In the genomic region with DNA sequence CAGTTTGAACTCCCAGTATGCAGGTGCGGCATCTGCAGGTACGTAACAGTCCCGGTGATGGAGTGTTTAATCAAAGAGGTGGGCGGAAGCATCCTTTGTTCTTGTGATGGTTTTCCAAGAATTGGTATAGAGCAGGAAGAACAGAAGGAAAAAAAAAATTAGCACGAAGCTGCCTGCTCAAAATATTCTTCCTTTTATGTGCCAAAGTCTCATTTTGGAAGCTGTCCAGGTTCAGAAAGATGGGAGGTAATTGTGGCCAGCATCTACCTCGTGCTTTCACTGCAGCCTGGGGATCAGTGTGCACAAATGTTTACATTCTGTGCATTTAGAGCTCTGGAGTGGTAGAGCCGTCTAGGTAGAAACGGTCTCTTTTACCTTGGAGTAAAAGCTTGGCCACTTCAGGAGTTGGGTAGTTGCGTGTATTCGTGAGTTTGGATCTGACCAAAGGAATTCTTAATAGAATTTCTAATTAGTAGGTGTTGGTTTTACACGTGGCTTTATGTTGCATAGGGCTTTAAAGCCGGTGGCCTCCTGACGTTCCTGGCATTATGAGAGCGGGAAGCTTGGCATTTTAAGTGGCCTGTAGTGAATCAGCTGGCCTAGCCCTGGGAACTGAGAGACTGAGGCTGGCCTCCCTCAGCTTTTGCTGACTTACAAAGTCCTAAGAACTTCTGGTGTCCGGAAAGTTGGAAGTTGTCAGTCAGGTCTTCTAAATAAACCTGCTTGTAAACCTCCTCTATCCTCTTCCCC, we compare ENCODE assay signal across 10 mouse cellular contexts. TPM values are rescaled to one million over a fixed set of nuclear protein-coding genes. Genes with fewer than 3 reads are reported as not detected.
DNase-seq lines count a peak whose midpoint lies in the region; ATAC-seq and TF ChIP-seq lines count a peak whose summit lies in the region.
"Had no signal": no experiment of that assay in that cellular context is flagged by ENCODE, and none has a peak within 500 bp of the region (broad histone marks: within the 10 kb centered on the region; RNA-seq: fewer than 3 reads in every experiment).

No protein-coding gene starts in this region.

- no peak for TF ChIP-seq POLR2A in limb, embryonic 14.5 days (IDR thresholded peaks at IDR 0.05; ENCODE audit: borderline replicate concordance, extremely low read depth, insufficient read depth, insufficient read length)

- peaks cover 33% of the 10 kb centered on the region for H3K4me1 ChIP-seq in neural tube, embryonic 11.5 days (ENCODE audit: control insufficient read depth, insufficient read depth, low read length)
- H3K4me1 ChIP-seq in forebrain, embryonic 14.5 days (ENCODE audit: control insufficient read depth, insufficient read depth, low read length) = peaks cover 57% of the 10 kb centered on the region
- peaks cover 47% of the 10 kb centered on the region for H3K4me1 ChIP-seq in limb, embryonic 14.5 days (ENCODE audit: control insufficient read depth, insufficient read depth, low read length)
- H3K4me1 ChIP-seq in stomach, embryonic 16.5 days (ENCODE audit: control insufficient read depth, insufficient read depth, low read length) = peaks cover 60% of the 10 kb centered on the region

- no peaks in the 10 kb centered on the region for H3K27me3 ChIP-seq in neural tube, embryonic 11.5 days (ENCODE audit: control insufficient read depth, insufficient read depth, low read length)
- H3K27me3 ChIP-seq in forebrain, embryonic 14.5 days (replicated peaks; ENCODE audit: control insufficient read depth, insufficient read depth, low read length) = no peaks in the 10 kb centered on the region
- H3K27me3 ChIP-seq in limb, embryonic 14.5 days (ENCODE audit: control insufficient read depth, insufficient read depth, low read length) = no peaks in the 10 kb centered on the region
- no peaks in the 10 kb centered on the region for H3K27me3 ChIP-seq in stomach, embryonic 16.5 days (ENCODE audit: control insufficient read depth, insufficient read depth, low read length)

- peak overlapping the region; percentile 23; the same call in 1 of the 2 replicates for H3K9ac ChIP-seq in neural tube, embryonic 11.5 days (ENCODE audit: low read length)
- H3K9ac ChIP-seq in forebrain, embryonic 14.5 days (ENCODE audit: low read length) = peak overlapping the region; percentile 98
- H3K9ac ChIP-seq in limb, embryonic 14.5 days (ENCODE audit: low read depth, low read length, severe bottlenecking) = peak overlapping the region; percentile 17; the same call in 1 of the 2 replicates
- peak overlapping the region; percentile 38 for H3K9ac ChIP-seq in stomach, embryonic 16.5 days (ENCODE audit: low read length)

- no peak for ATAC-seq in neural tube, embryonic 11.5 days (ENCODE audit: insufficient read depth, low FRiP score, low TSS enrichment)
- ATAC-seq in forebrain, embryonic 14.5 days = no peak
- no peak for ATAC-seq in limb, embryonic 14.5 days (ENCODE audit: low FRiP score, low read depth)
- ATAC-seq in stomach, embryonic 16.5 days (ENCODE audit: insufficient read depth, low FRiP score) = no peak

- no peaks in the 10 kb centered on the region for H3K9me3 ChIP-seq in neural tube, embryonic 11.5 days (ENCODE audit: control insufficient read depth, low read length)
- no peaks in the 10 kb centered on the region for H3K9me3 ChIP-seq in forebrain, embryonic 14.5 days (replicated peaks; ENCODE audit: control insufficient read depth, low read length)
- no peaks in the 10 kb centered on the region for H3K9me3 ChIP-seq in limb, embryonic 14.5 days (ENCODE audit: control insufficient read depth, low read length)
- no peaks in the 10 kb centered on the region for H3K9me3 ChIP-seq in stomach, embryonic 16.5 days (replicated peaks; ENCODE audit: control insufficient read depth, low read length)

- H3K36me3 ChIP-seq in neural tube, embryonic 11.5 days (ENCODE audit: control insufficient read depth, insufficient read depth, low read length) = peaks cover 14% of the 10 kb centered on the region; the same call in 1 of the 2 replicates
- H3K36me3 ChIP-seq in forebrain, embryonic 14.5 days (ENCODE audit: control insufficient read depth, insufficient read depth, low read length) = peaks cover 43% of the 10 kb centered on the region
- peaks cover 43% of the 10 kb centered on the region for H3K36me3 ChIP-seq in limb, embryonic 14.5 days (ENCODE audit: control insufficient read depth, insufficient read depth, low read length)
- H3K36me3 ChIP-seq in stomach, embryonic 16.5 days (ENCODE audit: control insufficient read depth, insufficient read depth, low read length) = peaks cover 16% of the 10 kb centered on the region

- H3K4me2 ChIP-seq in neural tube, embryonic 11.5 days (ENCODE audit: low read depth) = peak overlapping the region; percentile 83
- peak overlapping the region; percentile 96 for H3K4me2 ChIP-seq in forebrain, embryonic 14.5 days (ENCODE audit: low read length)
- peak overlapping the region; percentile 80 for H3K4me2 ChIP-seq in limb, embryonic 14.5 days (replicated peaks; ENCODE audit: low read depth, low read length, severe bottlenecking)
- peak overlapping the region; percentile 77 for H3K4me2 ChIP-seq in stomach, embryonic 16.5 days (ENCODE audit: low read depth, low read length)

- no peak for DNase-seq in neural tube, embryonic 11.5 days (ENCODE audit: low spot score)
- no peak for DNase-seq in neural tube, embryonic 10.5 days (ENCODE audit: extremely low spot score, low spot score)
- peak; percentile 66 for DNase-seq in forebrain, embryonic 14.5 days (ENCODE audit: low spot score)
- no peak for DNase-seq in limb, embryonic 14.5 days (ENCODE audit: low spot score)
- no peak for DNase-seq in frontal cortex, postnatal 36 days (ENCODE audit: low spot score in 2 of 2)
- no peak for DNase-seq in adrenal gland, postnatal 4 days (ENCODE audit: low spot score in 2 of 2)
- no peak for DNase-seq in thymus, postnatal 25 days
- DNase-seq: spleen, adult 18-20 months had no signal

- peak overlapping the region; percentile 85 for H3K4me3 ChIP-seq in neural tube, embryonic 11.5 days (ENCODE audit: low read depth, low read length)
- H3K4me3 ChIP-seq in forebrain, embryonic 14.5 days (ENCODE audit: low read depth, low read length) = peak overlapping the region; percentile 94
- H3K4me3 ChIP-seq in limb, embryonic 14.5 days (replicated peaks; ENCODE audit: low read length) = peak overlapping the region; percentile 60
- peak overlapping the region; percentile 96 for H3K4me3 ChIP-seq in stomach, embryonic 16.5 days (replicated peaks; ENCODE audit: low read length)

- 39% methylated on average over 15 of the region's 15 CpGs for WGBS in neural tube, embryonic 11.5 days
- WGBS in forebrain, embryonic 14.5 days = 4% methylated on average over 15 of the region's 15 CpGs
- 31% methylated on average over 15 of the region's 15 CpGs for WGBS in limb, embryonic 14.5 days
- WGBS in stomach, embryonic 16.5 days = 33% methylated on average over 15 of the region's 15 CpGs

- H3K27ac ChIP-seq in neural tube, embryonic 11.5 days (ENCODE audit: low read depth, low read length) = no peak overlapping the region
- H3K27ac ChIP-seq in forebrain, embryonic 14.5 days (ENCODE audit: low read depth, low read length) = peak overlapping the region; percentile 100
- no peak overlapping the region for H3K27ac ChIP-seq in limb, embryonic 14.5 days (replicated peaks; ENCODE audit: low read depth, low read length)
- peak overlapping the region; percentile 56 for H3K27ac ChIP-seq in stomach, embryonic 16.5 days (ENCODE audit: low read length)
- H3K27ac ChIP-seq: macrophage had no signal

RNA-seq across cellular contexts. Expression of gene Enc1, which starts 3.2 kb away (rescaled TPM):
- polyA plus RNA-seq in neural tube, embryonic 11.5 days (2014; fragmentation: Nextera tagmentation; extraction: Ambion mirVana) = 23.6 and 24.3 TPM in 2 replicates
- 89.5 and 96.5 TPM in 2 replicates for polyA plus RNA-seq in forebrain, embryonic 14.5 days (2014; fragmentation: Nextera tagmentation; extraction: Ambion mirVana)
- 33.5 and 40.7 TPM in 2 replicates for polyA plus RNA-seq in limb, embryonic 14.5 days (2012; rRNA removed)
- polyA plus RNA-seq in limb, embryonic 14.5 days (2014; fragmentation: Nextera tagmentation; extraction: Ambion mirVana) = 8.9 and 12.1 TPM in 2 replicates
- polyA plus RNA-seq in stomach, embryonic 16.5 days (2015; fragmentation: Nextera tagmentation; extraction: Ambion mirVana) = 8.5 and 9.3 TPM in 2 replicates
- total RNA-seq in adrenal gland, postnatal 4 days (2021) = 10 to 100 TPM; 12.8 to 12.9 TPM

RNA-seq across cellular contexts. Expression of gene Hexb, which starts 46.0 kb away (rescaled TPM):
- 25.3 and 26.7 TPM in 2 replicates for polyA plus RNA-seq in neural tube, embryonic 11.5 days (2014; fragmentation: Nextera tagmentation; extraction: Ambion mirVana)
- polyA plus RNA-seq in forebrain, embryonic 14.5 days (2014; fragmentation: Nextera tagmentation; extraction: Ambion mirVana) = 38.0 and 41.9 TPM in 2 replicates
- 46.3 and 50.7 TPM in 2 replicates for polyA plus RNA-seq in limb, embryonic 14.5 days (2012; rRNA removed)
- polyA plus RNA-seq in limb, embryonic 14.5 days (2014; fragmentation: Nextera tagmentation; extraction: Ambion mirVana) = 60.1 and 60.5 TPM in 2 replicates
- 53.1 and 59.9 TPM in 2 replicates for polyA plus RNA-seq in stomach, embryonic 16.5 days (2015; fragmentation: Nextera tagmentation; extraction: Ambion mirVana)
- 10 to 100 TPM; 30.8 to 38.7 TPM for total RNA-seq in adrenal gland, postnatal 4 days (2021)

Comparison
In these comparisons a context has a peak if more than half of its experiments do, and no peak if none do; other contexts are left out.
1. H3K27ac ChIP-seq: peak in forebrain, embryonic 14.5 days (single experiment) and stomach, embryonic 16.5 days (single experiment); none in neural tube, embryonic 11.5 days (single experiment) and limb, embryonic 14.5 days (single experiment).
2. H3K9ac ChIP-seq: peak in every context shown above with its lines; median percentile 98 in forebrain, embryonic 14.5 days; 38 in stomach, embryonic 16.5 days; 23 in neural tube, embryonic 11.5 days; 17 in limb, embryonic 14.5 days.
3. Peak in every context shown above with its lines, with median percentiles within 50 percentile points of each other: H3K4me2 ChIP-seq and H3K4me3 ChIP-seq.